Mouse (Mus musculus): ENCODE results near the gene Faap100. TPM values are rescaled to one million over a fixed set of nuclear protein-coding genes. Genes with fewer than 3 reads are reported as not detected.

The Faap100 gene
- polyA plus RNA-seq, 1 experiment from 2014 or later: 32.8 TPM

DNA sequence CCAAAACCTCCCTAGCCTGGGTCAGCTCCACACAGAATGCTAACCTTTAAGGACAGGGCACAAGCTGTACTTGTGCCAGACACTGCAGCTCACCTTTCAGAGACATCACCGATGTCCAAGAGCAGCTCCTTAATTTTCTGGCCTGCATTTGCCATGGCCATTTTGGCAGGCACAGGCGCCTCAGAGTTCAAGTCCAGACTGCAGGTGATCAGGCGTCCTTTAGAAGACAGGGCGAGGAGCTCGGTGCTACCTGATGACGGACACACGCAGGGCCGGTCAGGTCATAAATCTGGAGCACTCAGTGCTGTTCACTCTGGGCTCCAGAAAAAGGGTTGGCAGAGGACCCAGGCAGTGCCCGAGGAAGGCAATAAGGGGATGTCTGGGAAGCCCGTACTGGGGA is 3.2 kb downstream of the Faap100 start:
- H3K4me2 ChIP-seq (ENCODE audit: low read length): no peak overlapping the region
- peaks cover 10 to 40% of the 10 kb centered on the region in 2 experiments for H3K4me1 ChIP-seq (ENCODE audit: control insufficient read depth in 2 of 2, insufficient read depth in 2 of 2, low read length in 2 of 2)
- H3K9me3 ChIP-seq (ENCODE audit: control insufficient read depth, low read length): no peaks in the 10 kb centered on the region
- no peak for ATAC-seq (ENCODE audit: insufficient number of reproducible peaks, insufficient read depth, low FRiP score, low read depth)
- no peak overlapping the region for H3K27ac ChIP-seq (replicated peaks in 1 of 2; ENCODE audit: control insufficient read depth in 1 of 2, insufficient read depth in 1 of 2, low read depth in 2 of 2, low read length in 2 of 2)
- H3K27me3 ChIP-seq (ENCODE audit: control insufficient read depth, insufficient read depth, low read length): no peaks in the 10 kb centered on the region
- H3K36me3 ChIP-seq (ENCODE audit: control insufficient read depth, insufficient read depth, low read length): peaks cover 74% of the 10 kb centered on the region
- H3K9ac ChIP-seq (ENCODE audit: low read length): no peak overlapping the region
- WGBS: 92% methylated on average over 10 of the region's 10 CpGs
- no peak overlapping the region for H3K4me3 ChIP-seq (ENCODE audit: control insufficient read depth in 1 of 2, insufficient read depth in 1 of 2, low read depth in 1 of 2, low read length in 2 of 2)

DNA sequence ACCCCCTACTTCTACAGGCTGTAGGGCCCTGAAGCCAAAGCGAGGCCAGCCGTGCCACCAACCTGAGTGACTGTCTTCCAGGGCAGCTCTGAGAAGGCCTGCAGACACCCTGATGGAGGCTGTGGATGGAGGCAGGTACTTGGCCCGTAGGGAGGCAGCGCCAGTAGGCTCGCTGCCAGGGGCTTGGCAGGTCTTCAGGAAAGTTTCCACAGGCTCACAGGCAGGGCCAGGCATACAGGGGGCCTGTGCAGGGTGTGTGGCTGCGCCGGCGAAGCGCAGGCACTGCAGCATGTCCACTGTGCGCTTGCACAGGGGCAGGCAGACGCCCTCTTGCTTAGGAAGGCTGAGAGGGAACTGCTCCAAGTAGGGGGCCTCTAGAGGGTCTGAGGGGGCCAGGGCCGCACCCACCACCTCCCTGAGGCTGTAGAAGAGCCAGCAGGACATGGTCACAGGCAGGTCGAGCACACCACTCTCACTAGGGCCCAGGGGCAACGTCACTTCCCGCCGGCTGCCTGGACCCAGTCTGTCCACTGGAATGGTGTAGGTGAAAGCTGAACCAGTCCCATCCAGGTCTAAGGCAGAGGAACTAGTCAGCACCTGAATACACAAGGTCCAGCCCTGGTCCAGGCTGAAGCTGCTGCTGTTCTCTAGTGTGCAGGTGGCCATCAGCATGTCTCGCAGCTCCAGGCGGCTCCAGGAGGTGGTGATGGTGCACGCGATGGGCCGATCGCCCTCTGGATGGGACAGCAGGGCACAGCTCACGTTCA is 4.6 kb downstream of the Faap100 start:
- Histone ChIP-seq H3K4me2 (ENCODE audit: low read length) (no peak overlapping the region), H3K9me3 (ENCODE audit: control insufficient read depth, low read length) (no peaks in the 10 kb centered on the region), H3K4me1 (ENCODE audit: control insufficient read depth in 2 of 2, insufficient read depth in 2 of 2, low read length in 2 of 2) (peaks cover 8 to 33% of the 10 kb centered on the region in 2 experiments), H3K9ac (ENCODE audit: low read length) (peak overlapping the region; percentile 55), H3K4me3 (ENCODE audit: control insufficient read depth in 1 of 2, insufficient read depth in 1 of 2, low read depth in 1 of 2, low read length in 2 of 2) (no peak overlapping the region), H3K27me3 (ENCODE audit: control insufficient read depth, insufficient read depth, low read length) (no peaks in the 10 kb centered on the region), H3K27ac (replicated peaks in 1 of 2; ENCODE audit: control insufficient read depth in 1 of 2, insufficient read depth in 1 of 2, low read depth in 2 of 2, low read length in 2 of 2) (peak overlapping the region; percentile 5 to 77; a peak in 3 of 4 replicates), H3K36me3 (ENCODE audit: control insufficient read depth, insufficient read depth, low read length) (peaks cover 79% of the 10 kb centered on the region)
- 75% methylated on average over 23 of the region's 23 CpGs for WGBS
- ATAC-seq (ENCODE audit: insufficient number of reproducible peaks, insufficient read depth, low FRiP score, low read depth): peak; percentile 25; the same call in 1 of the 2 replicates

DNA sequence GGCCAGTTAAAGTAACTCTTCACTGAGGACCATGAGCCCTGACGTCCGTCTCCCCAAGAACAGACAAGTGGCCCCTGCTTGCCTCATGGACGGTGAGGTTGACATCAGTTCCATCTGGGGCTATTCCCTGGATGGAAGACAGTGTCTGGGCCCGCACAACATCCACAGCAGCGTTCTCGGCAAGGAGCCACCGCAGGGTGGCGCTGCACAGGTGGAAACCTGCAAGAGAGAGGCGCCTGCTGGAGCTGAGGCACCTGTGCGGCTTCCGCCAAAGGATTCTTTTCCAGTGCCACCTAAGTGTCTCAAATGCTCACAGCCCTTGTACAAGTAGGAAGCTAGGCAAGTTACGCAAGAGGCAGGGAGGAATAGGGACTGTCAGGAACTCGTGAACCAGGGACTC is 5.5 kb downstream of the Faap100 start:
- H3K27me3 ChIP-seq (ENCODE audit: control insufficient read depth, insufficient read depth, low read length): no peaks in the 10 kb centered on the region
- no peaks in the 10 kb centered on the region for H3K9me3 ChIP-seq (ENCODE audit: control insufficient read depth, low read length)
- H3K4me3 ChIP-seq (ENCODE audit: control insufficient read depth in 1 of 2, insufficient read depth in 1 of 2, low read depth in 1 of 2, low read length in 2 of 2): no peak overlapping the region
- ATAC-seq (ENCODE audit: insufficient number of reproducible peaks, insufficient read depth, low FRiP score, low read depth): no peak
- H3K27ac ChIP-seq (replicated peaks in 1 of 2; ENCODE audit: control insufficient read depth in 1 of 2, insufficient read depth in 1 of 2, low read depth in 2 of 2, low read length in 2 of 2): 0 out of 4 replicates have a peak overlapping the region, but pooled peaks of 1 of the 2 experiments have one; percentile 77
- no peak overlapping the region for H3K9ac ChIP-seq (ENCODE audit: low read length)
- peaks cover 84% of the 10 kb centered on the region for H3K36me3 ChIP-seq (ENCODE audit: control insufficient read depth, insufficient read depth, low read length)
- no peak overlapping the region for H3K4me2 ChIP-seq (ENCODE audit: low read length)
- peaks cover 5 to 30% of the 10 kb centered on the region in 2 experiments for H3K4me1 ChIP-seq (ENCODE audit: control insufficient read depth in 2 of 2, insufficient read depth in 2 of 2, low read length in 2 of 2)
- 65% methylated on average over 13 of the region's 13 CpGs for WGBS

DNA sequence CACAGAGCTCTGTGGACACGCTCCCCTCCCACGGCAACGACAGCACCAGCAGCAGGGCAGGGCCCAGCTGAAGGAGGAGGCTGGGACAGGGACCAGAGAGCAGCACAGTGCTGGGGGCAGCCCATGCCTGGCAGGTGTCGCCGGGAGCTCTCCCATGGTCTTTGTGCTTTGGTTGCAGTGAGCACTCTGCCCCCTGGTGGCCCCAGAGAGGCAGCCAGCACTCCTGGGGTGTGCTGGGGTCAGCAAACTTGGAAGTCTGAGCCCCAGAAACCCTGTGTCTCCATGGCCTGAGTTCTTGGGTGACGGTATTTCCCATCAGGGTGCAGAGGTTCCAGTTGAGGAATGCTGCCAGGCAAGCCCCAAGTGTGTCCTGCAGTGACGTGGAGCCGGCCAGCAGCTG is 8.9 kb downstream of the Faap100 start:
- no peaks in the 10 kb centered on the region for H3K9me3 ChIP-seq (ENCODE audit: control insufficient read depth, low read length)
- 44% methylated on average over 8 of the region's 8 CpGs for WGBS
- no peak overlapping the region for H3K27ac ChIP-seq (replicated peaks in 1 of 2; ENCODE audit: control insufficient read depth in 1 of 2, insufficient read depth in 1 of 2, low read depth in 2 of 2, low read length in 2 of 2)
- no peak overlapping the region for H3K4me2 ChIP-seq (ENCODE audit: low read length)
- peaks cover 58% of the 10 kb centered on the region for H3K36me3 ChIP-seq (ENCODE audit: control insufficient read depth, insufficient read depth, low read length)
- H3K4me1 ChIP-seq (ENCODE audit: control insufficient read depth in 2 of 2, insufficient read depth in 2 of 2, low read length in 2 of 2): peaks cover 10 to 24% of the 10 kb centered on the region in 2 experiments
- no peaks in the 10 kb centered on the region for H3K27me3 ChIP-seq (ENCODE audit: control insufficient read depth, insufficient read depth, low read length)
- H3K4me3 ChIP-seq (ENCODE audit: control insufficient read depth in 1 of 2, insufficient read depth in 1 of 2, low read depth in 1 of 2, low read length in 2 of 2): no peak overlapping the region
- H3K9ac ChIP-seq (ENCODE audit: low read length): peak overlapping the region; percentile 13; the same call in 1 of the 2 replicates
- ATAC-seq (ENCODE audit: insufficient number of reproducible peaks, insufficient read depth, low FRiP score, low read depth): no peak; the same call in 1 of the 2 replicates

DNA sequence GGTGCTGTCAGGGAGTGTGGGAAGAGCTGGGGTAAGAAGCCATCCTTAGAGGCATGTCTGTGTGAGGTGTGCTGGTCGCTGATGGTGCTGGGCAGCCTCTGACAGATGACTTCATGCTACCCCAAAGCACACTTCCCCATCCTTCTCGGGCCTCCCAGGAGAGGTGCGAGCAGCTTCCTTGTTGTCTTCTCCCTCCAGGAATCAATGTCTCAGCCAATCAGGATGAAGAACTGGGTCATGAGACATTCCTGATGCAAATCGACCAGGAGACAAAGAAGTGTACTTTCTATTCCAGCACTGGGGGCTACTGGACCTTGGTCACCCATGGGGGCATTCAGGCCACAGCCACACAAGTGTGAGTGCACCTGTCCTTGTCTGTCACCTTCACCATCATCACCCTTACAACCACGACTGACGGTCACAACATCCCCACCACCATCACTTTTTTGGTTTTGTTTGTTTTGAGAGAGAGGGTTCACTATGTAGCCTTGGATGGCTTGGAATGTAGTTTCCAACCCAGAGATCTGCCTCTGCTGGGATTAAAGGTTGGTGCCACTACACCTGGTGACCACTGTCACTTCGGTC is 12.0 kb downstream of the Faap100 start:
- no peak overlapping the region for H3K4me3 ChIP-seq (ENCODE audit: control insufficient read depth in 1 of 2, insufficient read depth in 1 of 2, low read depth in 1 of 2, low read length in 2 of 2)
- no peak overlapping the region for H3K27ac ChIP-seq (replicated peaks in 1 of 2; ENCODE audit: control insufficient read depth in 1 of 2, insufficient read depth in 1 of 2, low read depth in 2 of 2, low read length in 2 of 2)
- H3K4me2 ChIP-seq (ENCODE audit: low read length): no peak overlapping the region
- no peaks in the 10 kb centered on the region for H3K27me3 ChIP-seq (ENCODE audit: control insufficient read depth, insufficient read depth, low read length)
- H3K4me1 ChIP-seq (ENCODE audit: control insufficient read depth in 2 of 2, insufficient read depth in 2 of 2, low read length in 2 of 2): peaks cover 7 to 9% of the 10 kb centered on the region in 2 experiments
- ATAC-seq (ENCODE audit: insufficient number of reproducible peaks, insufficient read depth, low FRiP score, low read depth): no peak
- H3K9ac ChIP-seq (ENCODE audit: low read length): peak overlapping the region; percentile 26; the same call in 1 of the 2 replicates
- H3K9me3 ChIP-seq (ENCODE audit: control insufficient read depth, low read length): no peaks in the 10 kb centered on the region
- WGBS: 29% methylated on average over 7 of the region's 7 CpGs
- peaks cover 27% of the 10 kb centered on the region for H3K36me3 ChIP-seq (ENCODE audit: control insufficient read depth, insufficient read depth, low read length)

DNA sequence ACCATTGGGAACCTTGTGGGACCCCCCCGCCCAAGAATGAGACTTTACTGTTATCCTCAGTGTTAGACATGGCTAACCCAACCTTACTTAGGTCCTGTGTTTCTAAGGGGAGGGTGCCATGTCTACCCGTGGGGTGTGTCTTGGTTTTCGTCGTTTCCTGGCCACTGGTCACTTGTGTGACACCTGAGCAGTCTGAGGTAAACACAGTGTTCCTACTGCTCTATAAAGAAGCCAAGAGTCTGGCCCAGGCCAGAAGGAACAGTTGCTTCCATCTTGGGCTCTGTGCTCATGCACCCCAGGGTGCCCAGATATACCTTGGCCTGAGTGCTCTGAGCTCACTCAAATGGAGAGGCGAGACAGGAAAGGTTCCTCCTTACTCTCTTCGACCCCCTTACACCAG is 15.7 kb downstream of the Faap100 start:
- Histone ChIP-seq H3K9ac (ENCODE audit: low read length) (no peak overlapping the region), H3K4me3 (ENCODE audit: control insufficient read depth in 1 of 2, insufficient read depth in 1 of 2, low read depth in 1 of 2, low read length in 2 of 2) (no peak overlapping the region), H3K36me3 (ENCODE audit: control insufficient read depth, insufficient read depth, low read length) (no peaks in the 10 kb centered on the region), H3K4me1 (ENCODE audit: control insufficient read depth in 2 of 2, insufficient read depth in 2 of 2, low read length in 2 of 2) (peaks cover 24 to 33% of the 10 kb centered on the region in 2 experiments), H3K27me3 (ENCODE audit: control insufficient read depth, insufficient read depth, low read length) (no peaks in the 10 kb centered on the region), H3K9me3 (ENCODE audit: control insufficient read depth, low read length) (no peaks in the 10 kb centered on the region), H3K4me2 (ENCODE audit: low read length) (no peak overlapping the region), H3K27ac (replicated peaks in 1 of 2; ENCODE audit: control insufficient read depth in 1 of 2, insufficient read depth in 1 of 2, low read depth in 2 of 2, low read length in 2 of 2) (no peak overlapping the region)
- WGBS: 87% methylated on average over 6 of the region's 6 CpGs
- no peak for ATAC-seq (ENCODE audit: insufficient number of reproducible peaks, insufficient read depth, low FRiP score, low read depth)

DNA sequence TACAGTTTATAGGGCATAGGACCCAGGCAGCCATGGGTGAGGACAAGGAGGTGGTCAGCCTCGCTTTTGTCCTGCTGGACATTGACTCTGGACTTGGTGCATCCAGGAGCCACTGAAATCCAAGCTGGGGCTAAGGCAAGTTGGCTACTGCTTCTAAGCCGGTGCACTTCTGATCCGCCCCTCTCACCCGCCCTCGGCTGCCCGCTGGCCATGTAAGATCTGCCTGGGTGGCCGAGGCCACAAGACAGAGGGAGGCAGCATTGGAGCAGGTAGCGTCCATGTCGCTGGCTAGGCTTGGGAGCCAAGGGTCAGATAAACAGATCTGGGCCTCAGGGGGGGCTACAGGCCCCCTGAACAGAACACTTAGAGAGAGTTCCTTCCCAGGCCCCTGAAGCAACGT is 17.3 kb downstream of the Faap100 start, which contains the start of gene Fscn2:
TSS of gene Fscn2 (plus strand) at position 240 of the 400 bp plus-strand sequence.
- no peaks in the 10 kb centered on the region for H3K27me3 ChIP-seq (ENCODE audit: control insufficient read depth, insufficient read depth, low read length)
- H3K9me3 ChIP-seq (ENCODE audit: control insufficient read depth, low read length): no peaks in the 10 kb centered on the region
- no peak within 1 kb of the TSS for H3K4me2 ChIP-seq (ENCODE audit: low read length)
- no peak for ATAC-seq (ENCODE audit: insufficient number of reproducible peaks, insufficient read depth, low FRiP score, low read depth)
- H3K9ac ChIP-seq (ENCODE audit: low read length): no peak within 1 kb of the TSS
- H3K4me3 ChIP-seq (ENCODE audit: control insufficient read depth in 1 of 2, insufficient read depth in 1 of 2, low read depth in 1 of 2, low read length in 2 of 2): no peak within 1 kb of the TSS
- no peaks in the 10 kb centered on the region for H3K36me3 ChIP-seq (ENCODE audit: control insufficient read depth, insufficient read depth, low read length)
- H3K4me1 ChIP-seq (ENCODE audit: control insufficient read depth in 2 of 2, insufficient read depth in 2 of 2, low read length in 2 of 2): peaks cover 26 to 35% of the 10 kb centered on the region in 2 experiments
- no peak within 1 kb of the TSS for H3K27ac ChIP-seq (replicated peaks in 1 of 2; ENCODE audit: control insufficient read depth in 1 of 2, insufficient read depth in 1 of 2, low read depth in 2 of 2, low read length in 2 of 2)
- 81% methylated on average over 10 of the region's 10 CpGs for WGBS
